Mouse (Mus musculus) hematopoietic stem cell, adult 5-6 weeks (primary cell): ENCODE results near the gene Olfr187. TPM values are rescaled to one million over a fixed set of nuclear protein-coding genes. Genes with fewer than 3 reads are reported as not detected.
"Not testable (repeated sequence)": the region's sequence is repeated elsewhere in the genome, so short reads cannot be mapped to it uniquely, and the experiment has no call there.

ENCODE experiments used
- ATAC-seq, 2 experiments: fragments of 125-278 bp in 1 of 2; replicated peaks in 1 of 2; 2 replicates each; pipeline ENCODE4 v1.8.0; 2016 to 2017; ENCODE audit warnings: inconsistent platforms in 2 of 2, mild to moderate bottlenecking in 2 of 2, moderate number of reproducible peaks in 2 of 2, low read depth in 1 of 2, moderate TSS enrichment in 1 of 2; ENCODE audit not compliant: low FRiP score in 2 of 2, poor library complexity in 2 of 2, severe bottlenecking in 2 of 2, insufficient read depth in 1 of 2, low TSS enrichment in 1 of 2
- total RNA-seq: library from RNA; stranded (forward); fragments of 172-1452, 232-1000 nt; gene quantifications from 2 replicates; pipeline ENCODE4 v1.2.3, GENCODE M21; 2017

Olfr187 gene
- total RNA-seq: not detected in 2 replicates

DNA sequence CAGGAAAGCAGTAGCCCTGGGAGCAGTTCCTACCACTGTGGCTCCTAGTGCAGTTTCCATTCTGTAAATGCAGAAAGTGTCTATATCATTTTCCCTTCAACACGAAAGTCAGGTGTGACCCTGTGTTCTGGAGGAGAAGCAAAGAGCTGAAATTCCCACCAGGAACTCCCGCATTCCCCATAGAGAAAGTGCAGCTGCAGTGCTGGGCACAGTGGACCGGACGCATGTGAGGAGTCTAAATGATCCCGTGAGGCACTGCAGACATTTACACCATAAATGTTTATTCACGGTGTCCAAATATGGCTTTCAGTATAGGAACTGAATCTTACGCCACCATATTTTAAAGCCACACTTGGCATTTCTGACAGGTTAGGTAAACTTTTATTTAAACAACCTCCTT lies at the start of gene Olfr187:
Olfr187 (minus strand) TSS at position 58 of the 400 bp plus-strand sequence.
- no peak for ATAC-seq

GRCm38 (mm10) chr16:59081113-59081512 lies 41.5 kb upstream of the Olfr187 start:
- not testable (repeated sequence) for ATAC-seq

DNA sequence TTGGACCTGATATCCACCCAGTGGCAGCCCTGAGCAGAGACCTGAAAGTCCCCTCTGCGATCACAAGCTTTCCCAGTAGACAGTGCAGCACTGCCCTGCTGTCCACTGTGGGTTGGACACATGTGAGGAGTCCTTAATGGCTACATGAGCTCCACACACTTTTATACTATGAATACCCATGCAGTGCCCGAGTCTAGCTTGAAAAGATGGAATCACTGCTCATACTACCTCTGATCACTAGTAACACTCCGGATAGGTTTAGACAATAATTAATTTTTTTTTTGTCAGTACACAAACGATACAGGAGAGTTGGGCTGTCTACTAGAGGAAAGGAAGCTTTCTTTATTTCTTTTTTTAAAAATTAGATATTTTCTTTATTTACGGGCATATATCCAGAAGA lies 38.3 kb upstream of the Olfr187 start, which contains the start of gene Olfr190:
Olfr190 (minus strand) TSS at position 101 of the 400 bp plus-strand sequence.
- ATAC-seq: no peak

DNA sequence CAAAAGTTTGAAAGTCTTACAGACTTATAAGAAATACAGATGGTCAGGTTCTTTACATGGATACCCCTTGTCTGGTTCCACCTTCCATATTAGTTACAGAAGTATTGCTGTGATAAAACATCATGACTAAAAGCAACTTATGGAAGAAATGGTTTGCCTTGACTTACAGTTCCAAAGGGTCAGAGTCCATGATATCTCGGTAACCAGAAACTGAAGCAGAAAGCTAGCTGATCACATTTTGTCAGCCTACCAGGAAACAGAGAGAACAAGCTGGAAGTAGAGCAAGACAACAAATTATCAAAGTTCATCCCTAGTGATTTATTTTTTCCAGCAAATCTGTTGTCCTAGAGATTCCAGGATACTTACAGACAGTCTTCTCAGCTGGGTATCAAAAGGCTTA lies 34.0 kb upstream of the Olfr187 start:
- no peak for ATAC-seq

- no peak for ATAC-seq
Observed at GRCm38 (mm10) chr16:59071755-59072154, 32.2 kb upstream of the Olfr187 start.

DNA sequence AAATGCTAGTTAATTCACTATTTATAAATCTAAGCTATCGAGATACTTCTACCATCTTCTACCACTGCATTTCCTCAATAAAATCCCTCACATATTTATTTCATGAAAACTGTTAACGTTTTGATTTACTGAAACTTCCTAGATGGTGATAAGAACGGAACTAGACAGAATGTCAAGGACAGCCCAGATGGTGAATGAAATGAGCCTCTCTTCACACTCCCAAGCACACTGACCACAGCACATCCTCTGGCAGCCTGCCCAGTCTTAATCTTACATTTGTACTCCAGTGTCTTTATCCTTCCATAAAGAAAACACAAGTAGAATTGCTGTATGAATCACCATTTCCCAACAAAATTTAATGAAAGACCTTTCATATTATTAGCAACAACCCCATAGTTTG lies 22.8 kb upstream of the Olfr187 start:
- ATAC-seq: not testable (repeated sequence)

DNA sequence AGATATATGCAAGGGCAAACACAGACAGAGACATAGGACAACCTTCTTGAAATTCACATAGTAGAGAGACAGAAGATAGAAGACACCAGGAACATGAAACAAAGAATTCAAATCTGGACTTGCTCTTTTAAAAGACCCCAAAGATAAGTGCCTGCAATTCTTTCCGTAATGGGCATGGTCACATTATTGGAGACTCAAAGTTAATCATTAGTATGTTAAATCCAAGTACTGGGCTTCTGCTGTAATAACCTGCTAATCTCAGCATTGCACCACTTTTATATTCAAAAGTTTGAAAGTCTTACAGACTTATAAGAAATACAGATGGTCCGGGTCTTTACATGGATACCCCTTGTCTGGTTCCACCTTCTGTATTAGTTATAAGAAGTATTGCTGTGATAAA lies 9.7 kb upstream of the Olfr187 start:
- ATAC-seq: not testable (repeated sequence)

- ATAC-seq: no peak
Observed at GRCm38 (mm10) chr16:59048860-59049259, 9.3 kb upstream of the Olfr187 start.

GRCm38 (mm10) chr16:59047579-59047978 lies 8.0 kb upstream of the Olfr187 start:
- no peak for ATAC-seq

- no peak for ATAC-seq
Observed at GRCm38 (mm10) chr16:59045835-59046234, 6.3 kb upstream of the Olfr187 start.

DNA sequence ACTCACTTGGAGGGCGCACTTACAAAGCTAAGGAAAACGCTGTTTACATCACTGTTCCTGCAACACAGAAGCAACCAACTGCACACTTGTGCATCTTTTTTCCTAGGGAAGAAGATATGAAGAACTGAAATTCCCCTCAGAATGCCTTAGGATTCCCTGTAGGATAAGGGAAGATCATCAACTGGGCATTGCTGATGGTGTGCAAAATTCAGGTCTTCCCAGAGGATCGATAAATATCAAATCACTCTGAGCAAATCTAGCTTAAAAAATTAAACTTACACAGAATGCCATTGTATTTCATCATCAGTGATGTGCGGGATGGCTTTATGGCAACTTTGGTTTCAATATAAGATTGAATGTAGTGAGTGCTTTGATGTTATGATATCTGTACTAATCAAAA lies 9.4 kb downstream of the Olfr187 start, which contains the start of gene Olfr186:
Olfr186 (minus strand) TSS at position 101 of the 400 bp plus-strand sequence.
- ATAC-seq: no peak

DNA sequence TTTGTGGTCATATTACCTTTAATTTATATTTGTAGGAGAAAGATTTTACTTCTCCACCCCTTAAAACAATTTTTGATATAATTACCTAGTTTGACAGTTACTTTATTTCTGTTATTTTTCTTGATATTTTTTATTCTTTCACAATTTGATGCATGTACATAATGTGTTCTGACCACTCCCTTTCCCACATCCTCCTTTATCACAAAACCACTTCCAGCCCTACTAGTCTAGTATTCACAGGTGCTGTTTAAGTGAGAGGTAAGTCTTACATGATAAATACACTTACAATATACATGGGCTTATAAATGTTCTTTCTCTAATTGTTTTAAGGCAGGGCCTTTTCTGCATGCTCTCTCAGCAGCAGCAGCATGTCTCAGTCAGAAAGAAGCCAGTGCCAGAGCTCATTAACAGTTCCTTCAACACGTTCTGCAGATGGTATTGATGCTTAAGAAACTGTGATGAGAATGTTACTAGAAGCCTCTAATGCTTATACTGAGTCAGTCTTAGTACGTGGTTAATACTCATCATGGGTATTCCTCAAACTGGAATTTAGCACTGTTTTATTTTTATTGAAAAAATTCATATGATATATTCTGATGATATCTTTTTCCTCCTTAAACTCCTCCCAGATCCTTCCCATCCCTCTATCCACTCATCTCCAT lies 26.1 kb downstream of the Olfr187 start:
- no peak for ATAC-seq

GRCm38 (mm10) chr16:59007146-59007545 lies 32.4 kb downstream of the Olfr187 start:
- ATAC-seq: no peak

DNA sequence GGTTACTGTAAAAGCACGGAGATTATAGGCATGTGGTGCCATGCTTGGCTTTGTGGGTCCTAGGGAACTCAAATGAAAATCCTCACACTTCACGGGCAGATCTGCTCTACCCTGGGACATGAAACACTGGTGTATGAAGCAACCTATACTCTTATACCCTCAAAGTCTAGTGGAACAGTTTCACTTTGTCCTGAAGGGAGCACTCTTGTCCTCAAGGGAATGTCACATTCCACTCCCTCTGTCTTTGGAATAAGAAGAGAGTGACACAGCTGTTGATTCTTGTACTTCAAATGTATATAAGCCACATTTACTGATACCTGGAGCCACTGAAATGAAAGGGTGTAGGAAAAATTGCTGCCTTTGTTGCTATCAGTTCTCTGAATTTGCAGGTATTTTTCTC lies 44.5 kb downstream of the Olfr187 start, which contains the start of gene Olfr183:
Olfr183 (plus strand) TSS at position 301 of the 400 bp plus-strand sequence.
- no peak for ATAC-seq

Other genes starting within 250 kb of the Olfr187 start
- not detected in 2 replicates for gene Olfr173, start 239.5 kb downstream of the Olfr187 start, total RNA-seq
- gene Olfr175-ps1, start 213.0 kb downstream of the Olfr187 start, total RNA-seq: not detected in 2 replicates
- gene Olfr177, start 165.0 kb downstream of the Olfr187 start, total RNA-seq: not detected in 2 replicates
- not detected in 2 replicates for gene Olfr178, start 147.7 kb downstream of the Olfr187 start, total RNA-seq
- not detected in 2 replicates for gene Olfr181, start 111.0 kb downstream of the Olfr187 start, total RNA-seq
- gene Olfr180, start 110.4 kb downstream of the Olfr187 start, total RNA-seq: not detected in 2 replicates
- not detected in 2 replicates for gene Olfr183, start 44.4 kb downstream of the Olfr187 start, total RNA-seq
- not detected in 2 replicates for gene Olfr186, start 9.5 kb downstream of the Olfr187 start, total RNA-seq
- not detected in 2 replicates for gene Olfr190, start 38.2 kb upstream of the Olfr187 start, total RNA-seq
- not detected in 2 replicates for gene Olfr191, start 50.1 kb upstream of the Olfr187 start, total RNA-seq
- gene Olfr193, start 72.1 kb upstream of the Olfr187 start, total RNA-seq: not detected in 2 replicates
- gene Olfr194, start 81.3 kb upstream of the Olfr187 start, total RNA-seq: not detected in 2 replicates
- gene Olfr195, start 107.3 kb upstream of the Olfr187 start, total RNA-seq: not detected in 2 replicates
- not detected in 2 replicates for gene Olfr196, start 130.7 kb upstream of the Olfr187 start, total RNA-seq
- gene Olfr198, start 163.8 kb upstream of the Olfr187 start, total RNA-seq: not detected in 2 replicates
- not detected in 2 replicates for gene Olfr199, start 180.0 kb upstream of the Olfr187 start, total RNA-seq
- gene Olfr201, start 232.9 kb upstream of the Olfr187 start, total RNA-seq: not detected in 2 replicates
- gene Olfr202, start 247.0 kb upstream of the Olfr187 start, total RNA-seq: not detected in 2 replicates